Mouse (Mus musculus) ES-E14 (cell line): ENCODE measurements around the gene Odc1. TPM values are rescaled to one million over a fixed set of nuclear protein-coding genes. Genes with fewer than 3 reads are reported as not detected.
A peak's percentile ranks its signal among the peaks of the same experiment; 100 is the strongest.
"Not testable (repeated sequence)": the region's sequence is repeated elsewhere in the genome, so short reads cannot be mapped to it uniquely, and the experiment has no call there.

Experiments used
- DNase-seq: peaks from one replicate; pipeline ENCODE4 v3.0.0-alpha.2; 2013; ENCODE audit warnings: low read depth, low spot score
- H3K27ac ChIP-seq: 2 replicates; pipeline ENCODE4 v1.5.1; 2012; ENCODE audit warnings: low read depth, mild to moderate bottlenecking, low read length, moderate library complexity, mixed read lengths; ENCODE audit not compliant: poor library complexity, insufficient read depth, severe bottlenecking
- H3K36me3 ChIP-seq: 2 replicates; pipeline ENCODE4 v1.6.1; 2012; ENCODE audit warnings: mild to moderate bottlenecking, low read length, moderate library complexity, mixed read lengths; ENCODE audit not compliant: control insufficient read depth, poor library complexity, insufficient read depth, severe bottlenecking
- H3K4me1 ChIP-seq, 2 experiments: fragments of 150-350 bp in 1 of 2; sonication (generic) in 1 of 2; 2 replicates each; pipeline ENCODE4 v1.6.1; 2012; ENCODE audit warnings: low read length in 2 of 2, mild to moderate bottlenecking in 1 of 2, mixed read lengths in 1 of 2; ENCODE audit not compliant: control insufficient read depth in 2 of 2, insufficient read depth in 2 of 2, poor library complexity in 1 of 2
- H3K4me3 ChIP-seq, 2 experiments: fragments of 150-350 bp in 1 of 2; sonication (generic) in 1 of 2; 2 replicates each; pipeline ENCODE4 v1.5.1; 2012; ENCODE audit warnings: low read length in 2 of 2, low read depth in 1 of 2, mild to moderate bottlenecking in 1 of 2, mixed read lengths in 1 of 2; ENCODE audit not compliant: insufficient read depth in 1 of 2, poor library complexity in 1 of 2, severe bottlenecking in 1 of 2
- H3K9ac ChIP-seq: 2 replicates; pipeline ENCODE4 v1.6.1; 2012; ENCODE audit warnings: low read depth, mild to moderate bottlenecking, low read length, mixed read lengths; ENCODE audit not compliant: poor library complexity, insufficient read depth, severe bottlenecking
- H3K9me3 ChIP-seq: fragments of 150-350 bp; sonication (generic); 2 replicates; pipeline ENCODE4 v1.6.1; 2012; ENCODE audit warnings: low read depth, mild to moderate bottlenecking, low read length; ENCODE audit not compliant: control insufficient read depth, insufficient read depth
- CHD2 ChIP-seq: IDR thresholded peaks from 2 replicates; pipeline ENCODE4 v1.6.1; 2014; ENCODE audit warnings: mild to moderate bottlenecking, low read depth, low read length, inconsistent platforms
- HCFC1 ChIP-seq: IDR thresholded peaks from 2 replicates; pipeline ENCODE4 v1.6.1; 2012; ENCODE audit warnings: low read length, inconsistent platforms, borderline replicate concordance; ENCODE audit not compliant: insufficient read depth
- MAFK ChIP-seq: IDR thresholded peaks from 2 replicates; pipeline ENCODE4 v1.6.1; 2014; ENCODE audit warnings: mild to moderate bottlenecking, low read depth, low read length, inconsistent platforms; ENCODE audit not compliant: insufficient read depth
- ZC3H11A ChIP-seq: IDR thresholded peaks from 2 replicates; pipeline ENCODE4 v1.6.1; 2012; ENCODE audit warnings: low read depth, mild to moderate bottlenecking, inconsistent platforms, low read length, borderline replicate concordance
- ZNF384 ChIP-seq: IDR thresholded peaks from 2 replicates; pipeline ENCODE4 v1.6.1; 2012; ENCODE audit warnings: low read depth, low read length, inconsistent platforms
- in situ Hi-C, 2 experiments: fragments of 600-800 bp; cut with MboI; formaldehyde crosslinking; loops; one replicate each; pipeline ENCODE4 v1.15.1; 2025; ENCODE audit warnings: low sequenced_read_pairs in 2 of 2, inconsistent platforms in 1 of 2; ENCODE audit not compliant: unreplicated experiment in 2 of 2
- total RNA-seq: library from RNA; depleted of rRNA; stranded (reverse); fragments of 300-350 nt; gene quantifications from 2 replicates; pipeline ENCODE4 v1.2.3, GENCODE M21; 2012

The Odc1 gene
- total RNA-seq, 1 experiment: 869 TPM

GRCm38 (mm10) chr12:17545884-17546283, 1.3 kb downstream of the Odc1 start:
- Histone ChIP-seq H3K4me3 (peak overlapping the region; percentile 87 to 95), H3K27ac (no peak overlapping the region), H3K9ac (peak overlapping the region; percentile 69; the same call in 1 of the 2 replicates), H3K9me3 (no peaks in the 10 kb centered on the region), H3K36me3 (peaks cover 35% of the 10 kb centered on the region), H3K4me1 (no peaks in the 10 kb centered on the region; a peak in 1 of 4 replicates)
- in situ Hi-C loops: no loop called here
- no peak for DNase-seq
- TF ChIP-seq HCFC1 (no peak), ZNF384 (no peak), CHD2 (no peak), MAFK (no peak)

- H3K36me3 ChIP-seq: peaks cover 42% of the 10 kb centered on the region
- H3K4me3 ChIP-seq, H3K27ac ChIP-seq, in situ Hi-C loops, H3K9me3 ChIP-seq, H3K4me1 ChIP-seq, DNase-seq, H3K9ac ChIP-seq: not testable (repeated sequence)
Measured at GRCm38 (mm10) chr12:17547552-17547951, 3.0 kb downstream of the Odc1 start.

GRCm38 (mm10) chr12:17548505-17548904, 3.9 kb downstream of the Odc1 start:
- no peak for DNase-seq
- no peak overlapping the region for H3K4me3 ChIP-seq
- TF ChIP-seq CHD2 (no peak), ZC3H11A (no peak), MAFK (no peak), HCFC1 (no peak), ZNF384 (no peak)

GRCm38 (mm10) chr12:17549421-17549820, 4.8 kb downstream of the Odc1 start:
- in situ Hi-C loops, H3K27ac ChIP-seq, H3K4me3 ChIP-seq, H3K9me3 ChIP-seq, H3K9ac ChIP-seq, DNase-seq, H3K4me1 ChIP-seq: not testable (repeated sequence)
- H3K36me3 ChIP-seq: peaks cover 42% of the 10 kb centered on the region

More at GRCm38 (mm10) chr12:17548505-17548904, 3.9 kb downstream of the Odc1 start:
- in situ Hi-C loops: no loop called here
- H3K36me3 ChIP-seq: peaks cover 42% of the 10 kb centered on the region
- no peak overlapping the region for H3K27ac ChIP-seq
- H3K4me1 ChIP-seq: peaks cover 0 to 5% of the 10 kb centered on the region in 2 experiments; a peak in 2 of 4 replicates
- no peaks in the 10 kb centered on the region for H3K9me3 ChIP-seq
- H3K9ac ChIP-seq: no peak overlapping the region

- DNase-seq: no peak
- TF ChIP-seq ZC3H11A (no peak), HCFC1 (no peak), MAFK (no peak), ZNF384 (no peak), CHD2 (no peak)
- Histone ChIP-seq H3K9ac (no peak overlapping the region), H3K27ac (no peak overlapping the region), H3K4me3 (no peak overlapping the region), H3K36me3 (peaks cover 41% of the 10 kb centered on the region), H3K4me1 (peaks cover 0 to 10% of the 10 kb centered on the region in 2 experiments; a peak in 1 of 4 replicates), H3K9me3 (no peaks in the 10 kb centered on the region)
- in situ Hi-C loops: loop anchor here in 1 of 2 experiments (5.0 kb wide), 1 partner anchor 256 kb away; no protein-coding TSS in a partner anchor
Measured at GRCm38 (mm10) chr12:17551208-17551995, 6.8 kb downstream of the Odc1 start.
